Mouse (Mus musculus): ENCODE measurements around the gene Btg3. TPM values are rescaled to one million over a fixed set of nuclear protein-coding genes. Genes with fewer than 3 reads are reported as not detected.

The Btg3 gene
- total and polyA plus RNA-seq, 3 experiments: 21.6 to 72.2 (median 43.9) TPM

DNA sequence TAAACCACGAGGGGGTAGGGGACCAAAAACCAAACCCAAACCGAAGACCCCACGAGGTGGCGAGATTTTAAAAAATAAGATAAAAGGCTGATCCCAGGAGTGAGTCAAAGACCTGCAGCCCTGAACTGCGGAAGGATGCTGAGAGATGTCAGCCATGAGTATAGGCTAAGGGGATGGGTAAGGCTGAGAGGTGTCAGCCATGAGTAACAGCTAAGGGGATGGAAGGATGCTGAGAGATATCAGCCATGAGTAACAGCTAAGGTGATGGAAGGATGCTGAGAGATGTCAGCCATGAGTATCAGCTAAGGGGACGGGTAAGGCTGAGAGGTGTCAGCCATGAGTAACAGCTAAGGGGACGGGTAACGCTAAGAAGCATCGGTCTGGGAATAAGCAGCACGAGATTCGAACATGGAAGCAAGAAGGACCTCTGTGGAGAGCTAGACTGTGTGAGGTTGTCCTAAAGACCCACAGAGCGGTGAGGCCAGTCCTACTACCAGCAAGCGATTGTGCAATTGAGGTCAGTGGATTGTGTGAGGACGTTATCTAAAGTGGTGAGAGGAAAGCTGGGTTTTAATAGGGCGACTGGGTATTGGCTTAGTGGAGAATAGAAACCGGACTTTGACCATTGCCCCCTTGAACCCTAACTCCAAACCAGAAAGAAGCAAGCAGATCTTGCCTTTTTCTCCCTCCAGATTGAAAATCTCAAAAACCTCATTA is 69.4 kb downstream of the Btg3 start:
- Histone ChIP-seq H3K9ac (ENCODE audit: insufficient read depth, low read depth) (no peak overlapping the region), H3K27me3 (replicated peaks) (no peaks in the 10 kb centered on the region), H3K4me2 (ENCODE audit: insufficient read depth, low read depth, poor library complexity, severe bottlenecking) (no peak overlapping the region), H3K4me1 (ENCODE audit: control insufficient read depth in 1 of 2, insufficient read depth in 2 of 2) (no peaks in the 10 kb centered on the region), H3K36me3 (replicated peaks in 1 of 2; ENCODE audit: control insufficient read depth in 1 of 2, insufficient read depth in 1 of 2, low read length in 1 of 2) (no peaks in the 10 kb centered on the region), H3K9me3 (replicated peaks; ENCODE audit: low read length) (no peaks in the 10 kb centered on the region), H3K79me2 (replicated peaks; ENCODE audit: control insufficient read depth, extremely low read depth, insufficient read depth, poor library complexity, severe bottlenecking) (no peaks in the 10 kb centered on the region), H3K4me3 (replicated peaks in 1 of 3; ENCODE audit: low read depth in 2 of 3, low read length in 2 of 3, poor library complexity in 1 of 3) (no peak overlapping the region), H3K27ac (ENCODE audit: insufficient read depth, low read depth) (no peak overlapping the region)
- DNase-seq (ENCODE audit: extremely low read depth): no peak
- TF ChIP-seq EP300 (IDR thresholded peaks at IDR 0.05; ENCODE audit: low read length) (no peak), POLR2AphosphoS2 (IDR thresholded peaks at IDR 0.05; ENCODE audit: low read depth, low read length) (no peak)
- dilution Hi-C loops (cut with MboI; ENCODE audit: extremely low pct_ligation_motif_present, extremely low pct_unique_long_range_greater_than_20kb, low sequenced_read_pairs): no loop called here
- in situ Hi-C loops (cut with MboI; ENCODE audit: low pct_ligation_motif_present, low pct_unique_long_range_greater_than_20kb, low sequenced_read_pairs): no loop called here

- no peak overlapping the region for H3K27ac ChIP-seq (ENCODE audit: insufficient read depth, low read depth)
- in situ Hi-C loops (cut with MboI; ENCODE audit: low pct_ligation_motif_present, low pct_unique_long_range_greater_than_20kb, low sequenced_read_pairs) (no loop called here), dilution Hi-C loops (cut with MboI; ENCODE audit: extremely low pct_ligation_motif_present, extremely low pct_unique_long_range_greater_than_20kb, low sequenced_read_pairs) (no loop called here)
- no peak for DNase-seq (ENCODE audit: extremely low read depth)
- no peaks in the 10 kb centered on the region for H3K4me1 ChIP-seq (ENCODE audit: control insufficient read depth in 1 of 2, insufficient read depth in 2 of 2)
- no peak overlapping the region for H3K4me2 ChIP-seq (ENCODE audit: insufficient read depth, low read depth, poor library complexity, severe bottlenecking)
- H3K36me3 ChIP-seq (replicated peaks in 1 of 2; ENCODE audit: control insufficient read depth in 1 of 2, insufficient read depth in 1 of 2, low read length in 1 of 2): no peaks in the 10 kb centered on the region
- no peaks in the 10 kb centered on the region for H3K27me3 ChIP-seq (replicated peaks)
- H3K4me3 ChIP-seq (replicated peaks in 1 of 3; ENCODE audit: low read depth in 2 of 3, low read length in 2 of 3, poor library complexity in 1 of 3): no peak overlapping the region
- H3K9ac ChIP-seq (ENCODE audit: insufficient read depth, low read depth): no peak overlapping the region
- peaks cover 5% of the 10 kb centered on the region for H3K9me3 ChIP-seq (replicated peaks; ENCODE audit: low read length)
- TF ChIP-seq POLR2A (IDR thresholded peaks at IDR 0.05; ENCODE audit: low read depth, low read length) (no peak), CHD2 (IDR thresholded peaks at IDR 0.05; ENCODE audit: low read length) (no peak), USF1 (IDR thresholded peaks at IDR 0.05; ENCODE audit: low read depth, low read length) (no peak), CTCF (conservative IDR thresholded peaks at IDR 0.05 in 1 of 2, IDR thresholded peaks at IDR 0.05 in 1 of 2; ENCODE audit: low read depth in 2 of 2, low read length in 2 of 2) (no peak), SMC3 (IDR thresholded peaks at IDR 0.05; ENCODE audit: low read depth, low read length) (no peak), E2F4 (IDR thresholded peaks at IDR 0.05; ENCODE audit: insufficient replicate concordance, low read depth, low read length) (no peak), MAFK (IDR thresholded peaks at IDR 0.05; ENCODE audit: insufficient replicate concordance, low read length) (no peak)
- H3K79me2 ChIP-seq (replicated peaks; ENCODE audit: control insufficient read depth, extremely low read depth, insufficient read depth, poor library complexity, severe bottlenecking): no peaks in the 10 kb centered on the region
Measured at GRCm38 (mm10) chr16:78306606-78307005, 70.4 kb downstream of the Btg3 start.

DNA sequence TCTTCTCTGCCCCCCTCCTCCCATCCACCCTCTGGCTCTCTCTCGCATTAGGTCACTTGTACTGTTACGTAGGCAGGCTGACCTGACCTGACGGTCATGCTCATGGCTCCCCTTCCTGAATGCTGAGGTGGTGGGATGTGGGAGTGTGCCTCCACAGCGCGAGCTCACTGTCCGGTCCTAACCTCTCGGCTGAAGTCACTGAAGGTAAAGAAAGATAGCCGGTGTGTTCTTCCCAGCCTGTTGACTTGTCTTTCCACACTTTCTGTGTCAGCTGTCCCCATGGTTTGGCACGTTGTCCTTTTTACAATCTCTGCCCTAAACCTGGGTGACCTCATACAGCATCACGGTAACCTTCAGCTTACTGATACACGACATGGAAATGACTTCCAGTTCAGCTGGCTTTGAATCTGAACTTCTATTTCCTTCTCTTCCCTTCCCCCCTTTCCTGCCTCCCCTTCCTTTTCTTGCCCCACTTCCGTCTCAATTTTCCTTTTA is 71.3 kb downstream of the Btg3 start:
- dilution Hi-C loops (cut with MboI; ENCODE audit: extremely low pct_ligation_motif_present, extremely low pct_unique_long_range_greater_than_20kb, low sequenced_read_pairs): no loop called here

More for the DNA sequence above, 71.3 kb downstream of the Btg3 start:
- Histone ChIP-seq H3K79me2 (replicated peaks; ENCODE audit: control insufficient read depth, extremely low read depth, insufficient read depth, poor library complexity, severe bottlenecking) (no peaks in the 10 kb centered on the region), H3K27ac (ENCODE audit: insufficient read depth, low read depth) (no peak overlapping the region), H3K27me3 (replicated peaks) (no peaks in the 10 kb centered on the region), H3K9me3 (replicated peaks; ENCODE audit: low read length) (peaks cover 9% of the 10 kb centered on the region), H3K4me1 (ENCODE audit: control insufficient read depth in 1 of 2, insufficient read depth in 2 of 2) (no peaks in the 10 kb centered on the region), H3K9ac (ENCODE audit: insufficient read depth, low read depth) (no peak overlapping the region), H3K4me3 (replicated peaks in 1 of 3; ENCODE audit: low read depth in 2 of 3, low read length in 2 of 3, poor library complexity in 1 of 3) (no peak overlapping the region), H3K36me3 (replicated peaks in 1 of 2; ENCODE audit: control insufficient read depth in 1 of 2, insufficient read depth in 1 of 2, low read length in 1 of 2) (no peaks in the 10 kb centered on the region), H3K4me2 (ENCODE audit: insufficient read depth, low read depth, poor library complexity, severe bottlenecking) (no peak overlapping the region)
- in situ Hi-C loops (cut with MboI; ENCODE audit: low pct_ligation_motif_present, low pct_unique_long_range_greater_than_20kb, low sequenced_read_pairs): no loop called here
- DNase-seq (ENCODE audit: extremely low read depth): no peak
- TF ChIP-seq UBTF (IDR thresholded peaks at IDR 0.05; ENCODE audit: low read depth, low read length): no peak
- TF ChIP-seq ZMIZ1 (IDR thresholded peaks at IDR 0.05; ENCODE audit: low read depth, low read length): no peak
- no peak for TF ChIP-seq RCOR1 (conservative IDR thresholded peaks at IDR 0.05; ENCODE audit: low read depth, low read length)
